Mouse (Mus musculus): Measurements from ENCODE around the gene Pcyt2. TPM values are rescaled to one million over a fixed set of nuclear protein-coding genes. Genes with fewer than 3 reads are reported as not detected.

Pcyt2 gene
- polyA plus RNA-seq, 1 experiment from 2014 or later = 151 TPM

DNA sequence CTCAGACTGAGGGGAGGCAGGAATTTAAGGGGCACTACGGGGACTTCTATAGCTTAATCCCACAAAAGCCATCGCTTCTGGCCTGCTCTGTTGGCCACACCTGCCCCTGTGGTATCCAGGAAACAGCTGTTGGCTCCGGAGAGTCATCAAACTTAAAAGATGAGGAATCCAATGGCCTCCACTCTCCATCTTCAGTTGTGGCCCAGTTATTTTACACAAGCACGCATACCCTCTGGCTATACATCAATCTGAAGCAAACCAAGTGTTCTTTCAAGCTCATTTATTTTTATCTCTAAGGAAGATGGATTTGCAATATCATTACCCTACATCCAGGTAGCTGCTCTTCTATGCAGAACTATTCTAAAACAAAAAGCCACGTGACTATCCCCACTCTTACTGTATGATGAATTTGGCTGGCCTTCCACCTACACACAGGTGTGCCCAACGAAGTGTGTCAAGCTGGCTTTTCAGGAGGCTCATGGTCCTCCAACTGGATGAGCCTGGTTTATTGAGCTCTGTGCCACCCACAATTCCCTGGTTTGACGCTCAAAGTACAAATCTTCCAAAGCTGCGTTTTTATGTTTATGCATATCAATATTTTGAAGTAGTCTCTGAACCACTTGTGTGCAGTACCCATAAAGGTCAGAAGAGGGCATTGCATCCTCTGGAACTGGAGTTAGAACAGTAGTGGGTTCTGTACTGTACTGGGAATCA is 35.3 kb downstream of the Pcyt2 start:
- Histone ChIP-seq H3K4me2 (replicated peaks) (peak overlapping the region; percentile 97), H3K27me3 (replicated peaks) (no peaks in the 10 kb centered on the region), H3K36me3 (peaks cover 58% of the 10 kb centered on the region), H3K9ac (peak overlapping the region; percentile 97), H3K9me3 (no peaks in the 10 kb centered on the region), H3K27ac (peak overlapping the region; percentile 80), H3K4me1 (peaks cover 30% of the 10 kb centered on the region), H3K4me3 (peak overlapping the region; percentile 98)
- WGBS = 74% methylated on average over 8 of the region's 8 CpGs
- ATAC-seq (ENCODE audit: low FRiP score, low read depth) = no peak

DNA sequence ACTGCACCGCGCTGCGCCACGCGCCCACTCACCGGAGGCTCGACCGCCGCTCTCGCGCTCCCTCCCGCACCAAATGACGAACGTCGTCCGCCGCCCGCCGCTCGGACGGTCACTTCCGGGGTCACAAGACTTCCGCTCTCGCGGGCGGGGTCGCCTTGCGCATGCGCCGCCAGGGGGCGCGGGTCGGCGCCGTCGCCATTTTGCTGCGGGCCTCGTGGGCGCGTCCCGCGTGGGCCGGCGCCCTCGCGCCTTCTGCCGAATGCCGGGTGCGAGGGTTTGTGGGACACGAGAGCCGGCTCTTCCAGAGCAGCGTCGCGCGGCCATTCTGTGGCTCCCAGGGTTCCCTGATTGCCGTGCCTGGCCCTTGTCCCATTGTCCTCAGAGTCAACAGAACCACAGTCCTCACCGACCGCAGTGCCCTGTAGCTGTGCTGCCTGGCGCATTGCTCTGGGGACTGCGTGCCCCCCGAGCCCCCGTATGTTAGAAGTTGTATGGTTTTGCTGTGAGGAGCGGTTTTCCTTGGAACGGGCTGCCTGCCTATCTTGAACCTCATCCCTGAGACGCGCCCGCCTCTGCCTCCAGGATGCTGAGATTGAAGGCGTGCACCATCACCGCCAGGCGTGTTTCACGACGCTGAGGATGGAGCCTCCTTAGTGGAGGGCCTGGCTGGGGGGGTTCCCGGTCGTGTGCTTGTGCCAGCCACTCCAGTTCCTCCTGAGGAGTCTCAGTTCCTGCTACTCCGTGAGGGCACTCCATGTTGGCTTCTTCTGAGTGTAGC is 36.1 kb downstream of the Pcyt2 start, which contains the start of gene Arhgdia:
Gene Arhgdia, minus strand, starts transcription at position 135 of the 778 bp plus-strand sequence.
- Histone ChIP-seq H3K9ac (peak within 1 kb of the TSS; percentile 97), H3K4me3 (peak within 1 kb of the TSS; percentile 98), H3K4me2 (replicated peaks) (peak within 1 kb of the TSS; percentile 97), H3K27ac (peak within 1 kb of the TSS; percentile 80), H3K4me1 (peaks cover 30% of the 10 kb centered on the region), H3K9me3 (no peaks in the 10 kb centered on the region), H3K36me3 (peaks cover 52% of the 10 kb centered on the region), H3K27me3 (replicated peaks) (no peaks in the 10 kb centered on the region)
- ATAC-seq (ENCODE audit: low FRiP score, low read depth) = peak; percentile 39
- WGBS = 7% methylated on average over 67 of the region's 75 CpGs

DNA sequence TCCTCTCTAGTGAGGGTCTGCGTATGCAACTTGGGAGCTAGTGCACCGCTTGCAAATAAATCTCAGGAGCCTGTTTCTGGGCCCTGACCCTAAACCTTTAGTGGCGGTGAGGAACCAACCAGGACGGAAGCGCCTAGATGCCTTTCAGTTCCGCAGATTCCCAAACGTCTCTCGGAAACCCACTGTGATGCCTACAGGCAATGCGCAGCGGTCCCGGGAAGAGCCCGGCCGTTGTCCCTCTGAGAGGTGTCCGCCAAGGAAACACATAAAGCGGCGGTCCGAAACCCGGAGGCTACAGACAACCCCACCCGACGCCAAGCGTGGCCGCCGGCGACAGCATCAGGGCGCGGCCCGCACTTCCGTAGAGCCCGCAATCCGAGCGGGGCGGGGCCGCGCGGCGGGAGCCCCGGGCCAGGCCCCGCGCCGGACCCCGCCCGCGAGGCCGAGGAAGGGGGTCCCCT is 36.8 kb downstream of the Pcyt2 start:
- Histone ChIP-seq H3K9me3 (no peaks in the 10 kb centered on the region), H3K27me3 (replicated peaks) (no peaks in the 10 kb centered on the region), H3K27ac (peak overlapping the region; percentile 80), H3K36me3 (peaks cover 45% of the 10 kb centered on the region), H3K9ac (peak overlapping the region; percentile 97), H3K4me2 (replicated peaks) (peak overlapping the region; percentile 97), H3K4me3 (peak overlapping the region; percentile 98), H3K4me1 (peaks cover 30% of the 10 kb centered on the region)
- WGBS = under 1% methylated on average over 34 of the region's 44 CpGs
- peak; percentile 23 for ATAC-seq (ENCODE audit: low FRiP score, low read depth)

DNA sequence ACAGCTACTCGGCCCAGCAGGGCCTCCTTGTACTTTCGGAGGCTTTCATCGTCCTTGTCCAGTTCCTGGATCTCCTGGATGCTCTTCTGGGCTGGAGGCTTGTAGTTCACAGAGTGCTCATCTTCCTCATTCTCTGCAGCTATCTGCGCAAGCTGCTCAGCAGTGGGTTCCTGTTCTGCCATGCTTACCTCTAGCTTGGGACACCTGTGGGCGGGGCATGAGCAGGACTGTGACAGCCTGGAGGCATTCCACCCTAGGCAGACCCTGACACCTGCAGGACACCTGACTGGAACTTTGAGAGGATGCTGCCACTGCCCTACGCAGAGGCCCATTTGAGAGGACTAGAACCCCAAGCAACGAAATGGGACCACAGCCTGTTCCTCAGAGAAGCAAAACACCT is 37.5 kb downstream of the Pcyt2 start:
- no peak for ATAC-seq (ENCODE audit: low FRiP score, low read depth)
- H3K36me3 ChIP-seq = peaks cover 38% of the 10 kb centered on the region
- peaks cover 30% of the 10 kb centered on the region for H3K4me1 ChIP-seq
- H3K4me3 ChIP-seq = peak overlapping the region; percentile 98
- no peaks in the 10 kb centered on the region for H3K27me3 ChIP-seq (replicated peaks)
- H3K9ac ChIP-seq = peak overlapping the region; percentile 97
- H3K27ac ChIP-seq = no peak overlapping the region
- H3K9me3 ChIP-seq = no peaks in the 10 kb centered on the region
- 68% methylated on average over 7 of the region's 7 CpGs for WGBS
- H3K4me2 ChIP-seq (replicated peaks) = peak overlapping the region; percentile 97

DNA sequence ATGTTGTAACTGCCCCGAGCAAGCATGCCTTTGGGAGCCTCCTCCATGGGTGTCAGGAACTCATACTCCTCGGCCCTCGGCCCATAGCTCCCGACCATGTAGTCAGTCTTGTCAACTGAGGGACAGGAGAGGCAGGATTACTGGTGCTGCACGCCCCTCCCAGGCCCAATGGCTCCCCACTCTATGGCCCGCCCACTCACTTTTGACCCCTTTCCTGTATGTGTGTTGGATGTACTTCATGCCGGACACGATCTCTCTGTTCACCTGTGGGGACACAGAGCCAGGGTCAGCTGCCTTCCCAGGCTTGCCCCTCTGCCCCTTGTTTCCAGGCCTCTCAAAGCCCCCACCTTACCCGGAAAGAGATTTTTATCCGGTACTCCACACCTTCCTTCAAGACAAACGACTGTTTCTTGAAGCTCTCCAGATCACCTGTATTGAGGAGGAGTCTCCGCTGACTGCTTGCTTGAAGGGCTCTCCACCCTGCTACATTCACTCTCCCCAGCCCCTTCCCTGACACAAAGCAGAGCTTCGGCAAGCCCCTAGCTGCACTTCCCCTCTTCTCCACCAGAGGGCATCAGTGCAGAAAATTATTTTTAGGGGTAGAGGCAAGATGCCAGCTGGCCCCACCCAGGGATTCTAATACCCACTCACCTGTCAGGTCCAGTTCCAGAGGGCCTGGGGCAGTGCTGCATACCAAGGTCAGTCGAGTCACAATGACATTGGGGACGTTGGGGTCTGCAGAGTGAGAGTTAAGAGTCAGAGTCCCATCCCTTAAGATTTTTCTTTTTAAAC is 38.2 kb downstream of the Pcyt2 start:
- peaks cover 33% of the 10 kb centered on the region for H3K4me1 ChIP-seq
- H3K36me3 ChIP-seq = peaks cover 33% of the 10 kb centered on the region
- H3K9me3 ChIP-seq = no peaks in the 10 kb centered on the region
- ATAC-seq (ENCODE audit: low FRiP score, low read depth) = no peak
- 68% methylated on average over 15 of the region's 15 CpGs for whole genome bisulfite sequencing
- H3K4me2 ChIP-seq (replicated peaks) = peak overlapping the region; percentile 97
- H3K27me3 ChIP-seq (replicated peaks) = no peaks in the 10 kb centered on the region
- H3K9ac ChIP-seq = peak overlapping the region; percentile 97
- H3K4me3 ChIP-seq = peak overlapping the region; percentile 98
- H3K27ac ChIP-seq = no peak overlapping the region

DNA sequence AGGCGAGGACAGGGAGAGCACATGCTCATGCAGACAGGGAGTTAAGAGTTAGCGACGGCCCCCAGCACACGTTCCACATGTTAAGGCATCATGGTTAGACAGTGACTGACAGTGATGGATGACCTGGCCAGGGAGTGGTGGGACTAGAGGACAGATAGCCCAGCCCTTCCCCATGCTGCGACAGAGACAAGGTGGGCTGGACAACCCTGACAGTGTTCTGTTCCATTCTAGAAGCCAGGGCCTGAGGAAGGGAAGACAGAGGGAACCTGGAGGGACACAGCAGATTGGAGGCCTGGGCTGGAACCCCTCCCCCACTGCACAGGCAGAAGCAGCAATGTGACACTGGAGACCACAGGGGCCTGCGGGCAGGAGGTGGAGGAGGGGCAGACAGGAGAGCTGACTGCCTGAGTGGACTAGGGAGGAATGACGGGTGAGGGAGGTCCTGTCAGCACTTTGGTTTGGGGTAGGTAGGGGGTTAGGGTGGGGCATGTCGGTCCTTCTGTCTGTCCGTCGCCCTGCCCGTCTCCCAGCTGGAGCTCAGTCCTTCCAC is 39.0 kb downstream of the Pcyt2 start:
- Histone ChIP-seq H3K9me3 (no peaks in the 10 kb centered on the region), H3K9ac (no peak overlapping the region), H3K27me3 (replicated peaks) (no peaks in the 10 kb centered on the region), H3K36me3 (peaks cover 26% of the 10 kb centered on the region), H3K4me2 (replicated peaks) (peak overlapping the region; percentile 97; the same call in 1 of the 2 replicates), H3K27ac (no peak overlapping the region), H3K4me1 (peaks cover 39% of the 10 kb centered on the region), H3K4me3 (no peak overlapping the region)
- WGBS = 85% methylated on average over 11 of the region's 11 CpGs
- no peak for ATAC-seq (ENCODE audit: low FRiP score, low read depth)

DNA sequence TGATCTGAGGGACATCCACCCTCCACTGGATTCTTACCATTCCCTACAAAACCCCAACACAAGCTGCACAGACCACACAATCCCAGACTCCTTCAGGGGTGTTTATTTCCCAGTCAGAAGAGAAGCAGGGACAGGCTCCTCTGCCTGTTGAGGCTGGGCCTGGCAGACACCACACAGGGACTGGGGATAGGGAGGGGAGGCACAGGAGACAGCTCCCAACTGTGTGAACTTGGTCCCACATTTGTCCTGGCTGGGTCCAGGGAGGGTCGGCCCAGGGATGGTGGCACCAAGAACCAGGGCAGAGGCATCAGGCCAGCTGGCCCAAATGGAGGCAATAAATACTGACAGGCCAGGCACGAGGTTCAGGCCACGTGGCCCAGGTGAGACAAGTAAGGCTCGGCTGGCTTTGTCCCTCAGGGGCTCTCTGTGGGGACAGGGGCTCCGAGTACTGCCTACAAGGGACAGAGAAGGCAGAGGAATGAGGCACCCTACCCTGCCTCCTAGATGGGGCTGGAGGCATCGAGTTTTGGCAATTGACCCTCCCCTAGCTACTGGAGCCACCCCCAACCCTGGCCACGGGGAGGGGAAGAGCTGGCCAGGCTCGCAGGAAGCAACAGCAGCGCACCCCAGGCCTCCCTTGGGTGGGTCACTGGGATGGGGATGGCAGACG is 39.6 kb downstream of the Pcyt2 start:
- Histone ChIP-seq H3K9me3 (no peaks in the 10 kb centered on the region), H3K4me3 (no peak overlapping the region), H3K9ac (no peak overlapping the region), H3K27ac (no peak overlapping the region), H3K27me3 (replicated peaks) (no peaks in the 10 kb centered on the region), H3K36me3 (peaks cover 26% of the 10 kb centered on the region), H3K4me2 (replicated peaks) (0 out of 2 replicates have a peak overlapping the region, but pooled peaks have one; percentile 97), H3K4me1 (peaks cover 40% of the 10 kb centered on the region)
- ATAC-seq (ENCODE audit: low FRiP score, low read depth) = no peak
- WGBS = 80% methylated on average over 10 of the region's 10 CpGs

DNA sequence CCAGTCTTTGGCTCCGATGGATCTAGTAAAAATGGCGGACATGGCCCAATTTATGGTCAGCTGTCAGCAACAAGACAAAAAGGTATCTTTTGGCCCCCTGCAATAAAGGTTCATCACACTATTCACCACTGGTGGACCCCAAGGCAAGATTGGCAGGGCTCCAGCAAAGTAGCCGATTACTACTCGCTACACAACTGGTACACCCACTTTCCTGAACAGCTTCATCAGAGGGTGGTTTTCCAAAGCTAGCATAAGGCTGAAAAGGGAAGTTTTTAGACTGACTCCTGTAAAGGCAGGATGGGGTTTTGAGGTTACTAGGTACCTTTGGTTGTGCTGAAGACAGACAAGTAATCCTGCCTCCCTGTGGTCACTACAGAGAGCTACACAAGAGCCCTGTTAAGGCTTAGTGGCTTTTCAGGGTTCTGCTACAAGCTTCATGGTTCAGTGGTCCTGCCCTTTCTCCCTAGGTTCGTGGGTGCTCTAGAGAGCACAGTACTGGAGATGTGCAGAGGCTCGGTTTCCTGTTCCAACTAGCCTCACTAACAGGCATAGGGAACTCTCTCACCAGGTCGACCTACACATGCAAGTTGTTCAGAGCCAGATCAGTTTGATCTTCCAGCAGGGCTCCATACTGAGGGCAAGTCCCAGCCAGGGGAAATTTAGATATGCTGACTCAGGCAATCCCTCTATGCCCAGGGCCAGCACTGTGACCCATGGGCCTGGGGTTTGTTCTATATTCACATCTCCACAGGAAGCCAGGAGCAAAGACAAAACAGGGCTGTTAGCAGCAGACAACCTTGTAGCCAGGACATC is 40.3 kb downstream of the Pcyt2 start:
- Histone ChIP-seq H3K4me2 (replicated peaks) (no peak overlapping the region), H3K4me3 (no peak overlapping the region), H3K9me3 (no peaks in the 10 kb centered on the region), H3K27me3 (replicated peaks) (no peaks in the 10 kb centered on the region), H3K9ac (no peak overlapping the region), H3K4me1 (peaks cover 40% of the 10 kb centered on the region), H3K36me3 (peaks cover 26% of the 10 kb centered on the region), H3K27ac (no peak overlapping the region)
- no peak for ATAC-seq (ENCODE audit: low FRiP score, low read depth)
- 86% methylated on average over 7 of the region's 7 CpGs for WGBS

DNA sequence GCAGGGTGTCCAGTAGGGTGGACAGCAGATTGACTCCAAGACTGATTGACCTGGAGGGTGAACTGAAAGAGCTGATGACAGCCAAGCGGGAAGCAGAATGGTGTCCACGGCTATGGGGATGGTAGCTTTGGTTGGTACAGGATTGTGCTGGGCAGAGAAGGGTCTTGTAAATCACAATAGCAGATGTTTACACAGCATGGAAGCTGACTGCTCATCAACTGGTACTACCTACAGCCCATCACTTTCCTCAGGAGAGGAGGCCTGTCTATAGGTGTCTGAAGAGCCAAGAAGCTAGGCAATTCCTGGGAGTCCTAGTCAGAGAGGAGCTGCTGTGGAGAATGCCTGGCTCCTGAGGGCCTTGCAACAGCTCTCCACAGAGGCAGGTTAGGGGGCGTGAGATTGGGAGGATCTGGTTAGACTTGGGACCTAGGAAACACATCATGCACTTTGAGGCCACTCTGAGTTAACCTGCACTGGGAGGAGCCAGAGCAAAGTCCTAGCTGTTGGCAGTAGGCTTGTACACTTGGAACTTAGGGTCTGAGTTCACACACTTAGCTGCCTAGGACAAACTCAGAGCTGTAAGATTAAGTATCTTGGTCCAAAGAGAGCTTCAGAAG is 41.3 kb downstream of the Pcyt2 start:
- Histone ChIP-seq H3K9ac (no peak overlapping the region), H3K9me3 (no peaks in the 10 kb centered on the region), H3K27ac (no peak overlapping the region), H3K4me1 (peaks cover 42% of the 10 kb centered on the region), H3K4me2 (replicated peaks) (no peak overlapping the region), H3K27me3 (replicated peaks) (no peaks in the 10 kb centered on the region), H3K36me3 (peaks cover 26% of the 10 kb centered on the region), H3K4me3 (no peak overlapping the region)
- no peak for ATAC-seq (ENCODE audit: low FRiP score, low read depth)
- 85% methylated on average over 3 of the region's 3 CpGs for WGBS

DNA sequence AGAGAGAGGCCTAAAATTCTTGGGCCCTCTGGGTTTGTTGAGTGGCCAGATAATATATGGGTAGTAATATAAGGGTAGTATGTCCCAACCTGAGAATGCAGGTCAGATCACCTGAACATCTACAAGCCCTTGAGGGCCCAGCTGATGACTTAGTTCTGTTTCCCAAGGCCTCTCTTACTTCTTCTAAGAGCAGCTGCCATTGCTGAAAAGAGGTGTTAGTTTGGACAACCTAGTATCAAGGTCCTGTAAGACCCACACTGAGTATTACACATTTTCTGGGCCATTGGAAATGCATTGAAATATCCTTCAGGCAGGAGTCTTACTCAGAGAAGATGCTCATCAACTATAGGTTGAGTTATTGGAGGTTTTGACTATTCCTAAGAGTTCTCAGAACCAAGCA is 41.8 kb downstream of the Pcyt2 start:
- no peak overlapping the region for H3K4me3 ChIP-seq
- H3K9ac ChIP-seq = no peak overlapping the region
- H3K9me3 ChIP-seq = no peaks in the 10 kb centered on the region
- ATAC-seq (ENCODE audit: low FRiP score, low read depth) = no peak
- peaks cover 47% of the 10 kb centered on the region for H3K4me1 ChIP-seq
- no peak overlapping the region for H3K4me2 ChIP-seq (replicated peaks)
- no peak overlapping the region for H3K27ac ChIP-seq
- H3K27me3 ChIP-seq (replicated peaks) = no peaks in the 10 kb centered on the region
- H3K36me3 ChIP-seq = peaks cover 31% of the 10 kb centered on the region

Measured in neural tube, embryonic 12.5 days (tissue).